Mouse (Mus musculus): ENCODE data around the gene Cradd.

Cradd gene

DNA sequence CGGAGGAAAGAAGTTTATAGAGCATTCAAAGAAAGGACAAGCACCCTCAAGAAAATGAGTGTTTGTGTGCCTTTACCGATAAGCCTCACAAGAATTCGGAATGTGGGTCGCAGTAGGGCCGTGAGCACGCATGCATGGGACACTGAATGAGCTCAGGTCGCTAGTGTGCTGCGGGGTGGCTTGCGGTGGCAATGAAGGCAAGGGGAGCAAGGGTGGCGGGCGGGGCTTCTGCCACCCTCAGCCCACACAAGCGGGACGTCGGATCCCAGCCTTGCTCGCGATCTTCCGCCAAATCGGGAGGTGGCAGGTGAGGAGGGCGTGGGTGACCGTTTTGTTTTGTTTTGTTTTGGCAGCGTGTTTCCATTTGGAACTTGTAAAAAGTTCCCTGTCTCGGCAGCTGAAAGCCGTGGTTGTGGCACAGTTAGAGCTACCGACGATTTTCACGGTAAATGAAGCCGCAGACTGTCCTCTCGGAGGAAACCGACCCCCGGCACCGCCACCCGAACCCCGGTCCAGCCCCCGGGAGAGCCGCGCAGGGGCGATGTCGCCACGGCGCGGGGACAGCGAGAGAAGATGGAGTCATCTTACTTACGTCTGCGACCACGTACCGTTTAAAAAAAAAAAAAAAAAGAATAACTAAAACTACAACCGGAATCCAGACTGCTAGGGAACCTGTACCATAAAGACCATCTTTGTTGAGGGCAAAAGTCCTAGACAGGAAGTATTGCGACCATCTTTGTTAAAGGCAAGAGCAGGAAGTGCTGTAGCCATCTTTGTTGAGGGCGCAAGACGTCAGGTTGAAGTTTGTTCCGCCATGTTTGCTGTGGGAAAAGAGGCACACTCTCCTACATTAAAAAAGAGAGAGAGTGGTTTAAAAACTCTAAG, at the start of gene Cradd:
Gene Cradd (minus strand): TSS at position 741 of the 885 bp plus-strand sequence.
- DNase-seq (ENCODE audit: low spot score in 2 of 2), result peak; percentile 62 to 84

DNA sequence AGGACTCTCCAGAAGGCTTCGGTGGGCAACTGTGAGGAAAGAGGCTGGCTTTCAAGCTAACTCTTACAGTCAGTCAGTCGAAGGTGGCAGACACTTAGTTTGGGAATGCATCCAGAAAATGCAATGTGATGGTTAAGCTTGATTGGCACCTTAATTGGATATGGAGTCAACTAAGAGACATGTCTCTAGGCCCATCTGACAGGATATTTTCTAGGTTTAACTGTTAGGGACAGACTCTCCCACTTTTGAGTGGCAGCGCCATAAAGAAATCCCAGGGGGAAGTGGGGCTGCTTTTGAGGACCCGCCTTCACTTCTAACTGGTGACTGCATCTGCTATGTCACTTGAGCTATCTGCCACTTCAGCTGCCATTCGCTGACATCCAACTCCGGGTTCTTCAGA, 49.4 kb upstream of the Cradd start:
- DNase-seq (ENCODE audit: low spot score in 2 of 2), result no peak

DNA sequence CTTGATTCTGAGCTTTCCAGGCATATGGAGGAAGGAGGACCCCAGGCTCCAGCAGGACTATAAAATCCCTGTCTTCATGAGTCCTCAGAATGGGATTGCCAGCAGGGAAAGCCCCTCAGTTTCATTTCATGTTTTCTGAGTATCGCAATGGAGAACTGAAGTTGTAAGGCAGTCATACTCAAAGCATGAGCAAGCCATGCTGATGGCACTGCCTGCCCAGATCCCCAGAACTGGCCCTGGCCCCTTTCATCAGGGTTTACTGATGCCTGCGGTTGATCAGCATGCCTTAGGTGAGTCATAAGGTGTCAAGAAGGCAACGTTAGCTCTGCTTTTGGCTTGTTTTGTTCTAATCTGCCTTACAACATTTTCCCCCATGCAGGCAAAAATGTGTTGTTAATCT, 48.0 kb upstream of the Cradd start:
- no peak for DNase-seq (ENCODE audit: low spot score in 2 of 2)

DNA sequence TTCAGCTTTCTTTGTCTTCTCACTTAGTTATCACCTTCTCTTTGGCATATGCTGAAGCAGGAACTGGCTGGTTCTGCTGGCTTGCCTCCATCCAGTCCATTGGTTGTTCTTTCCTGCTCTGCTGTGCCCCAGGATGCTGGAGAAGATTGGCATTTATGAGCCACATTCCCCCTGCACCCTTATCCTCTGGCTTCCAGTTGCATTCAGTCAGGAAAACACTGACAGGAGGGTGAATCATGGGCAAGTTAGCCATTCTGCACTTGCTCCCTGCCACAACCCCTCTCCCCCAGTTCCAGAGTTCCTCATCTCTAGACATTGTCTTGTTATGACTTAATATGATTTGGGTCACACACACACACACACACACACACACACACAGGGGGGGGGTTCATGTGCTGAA, 45.3 kb upstream of the Cradd start:
- DNase-seq (ENCODE audit: low spot score in 2 of 2), result no peak

DNA sequence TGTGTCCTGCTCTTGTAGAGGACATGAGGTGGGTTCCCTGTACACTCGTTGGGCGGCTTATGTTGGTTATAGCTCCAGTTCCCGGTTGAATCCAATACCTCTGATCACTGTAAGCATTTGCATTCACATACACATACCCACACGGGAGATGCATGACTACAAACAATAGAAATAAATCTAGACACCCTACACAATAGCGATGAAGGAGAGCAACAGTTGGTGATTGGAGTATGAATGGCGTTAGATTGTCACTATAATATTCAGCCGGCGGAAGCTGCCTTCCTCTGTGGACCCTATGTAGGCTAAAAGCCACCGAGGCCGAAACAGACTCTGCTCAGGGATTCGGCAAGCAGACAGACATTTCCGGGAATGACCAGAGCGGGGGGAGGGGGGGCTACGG, 44.2 kb upstream of the Cradd start:
- no peak for DNase-seq (ENCODE audit: low spot score in 2 of 2)

DNA sequence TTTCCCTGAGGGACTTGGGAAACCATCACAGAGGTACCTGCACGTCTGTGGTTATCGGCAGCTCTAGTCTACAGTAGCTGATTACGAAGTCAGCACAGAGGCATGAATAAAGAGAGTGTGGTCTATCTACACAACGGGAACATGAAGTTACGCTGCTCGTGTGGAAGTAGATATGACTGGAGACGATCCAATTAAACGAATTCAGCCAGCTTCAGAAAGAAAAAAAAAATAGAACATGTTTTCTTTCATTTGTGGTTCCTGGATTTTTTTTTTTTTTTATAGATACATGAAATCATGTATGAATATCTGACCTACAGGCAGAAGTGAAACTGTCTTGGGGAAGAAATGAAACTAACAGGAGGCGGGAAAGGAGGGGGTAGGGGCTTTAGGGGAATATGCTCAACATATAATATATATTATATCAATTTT, 43.7 kb upstream of the Cradd start:
- DNase-seq (ENCODE audit: low spot score in 2 of 2), result no peak

DNA sequence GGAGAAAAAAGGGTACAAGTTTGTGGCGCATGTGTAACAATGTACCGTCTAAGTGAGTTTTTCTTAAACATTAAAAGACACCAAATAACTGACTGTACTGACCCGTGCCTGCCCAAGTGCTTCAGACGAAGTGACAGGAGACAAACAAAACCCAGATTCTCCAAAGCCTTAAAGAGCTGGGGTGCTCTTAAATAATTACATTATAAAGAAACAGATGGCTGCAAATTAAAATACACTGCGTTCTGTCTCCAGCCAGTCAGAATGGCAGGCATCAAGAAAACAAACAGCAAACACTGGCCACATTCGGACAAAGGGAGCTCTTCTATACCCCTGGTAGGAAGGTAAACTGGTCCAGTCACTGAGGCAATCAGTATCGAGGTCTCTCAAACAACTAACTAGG, 43.3 kb upstream of the Cradd start:
- DNase-seq (ENCODE audit: low spot score in 2 of 2), result no peak

DNA sequence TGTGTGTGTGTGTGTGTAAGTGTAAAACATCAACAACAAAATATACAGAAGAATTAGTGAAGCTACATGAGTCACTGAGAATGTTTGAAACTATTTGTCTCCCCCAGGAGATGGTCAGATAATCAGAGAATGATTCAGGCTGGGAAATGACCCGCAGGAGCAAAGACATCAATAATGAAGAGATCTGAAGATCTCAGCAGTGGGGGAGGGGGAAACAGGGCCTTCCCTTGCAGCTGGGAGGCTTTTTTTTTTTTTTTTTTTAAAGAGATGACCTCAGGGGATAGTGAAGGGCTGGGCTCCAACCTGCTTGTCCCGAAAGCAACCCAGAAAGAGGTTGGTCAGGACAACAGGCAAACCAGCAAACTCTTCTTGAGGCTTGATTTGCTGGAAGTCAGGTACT, 38.4 kb upstream of the Cradd start:
- DNase-seq (ENCODE audit: low spot score in 2 of 2), result no peak

DNA sequence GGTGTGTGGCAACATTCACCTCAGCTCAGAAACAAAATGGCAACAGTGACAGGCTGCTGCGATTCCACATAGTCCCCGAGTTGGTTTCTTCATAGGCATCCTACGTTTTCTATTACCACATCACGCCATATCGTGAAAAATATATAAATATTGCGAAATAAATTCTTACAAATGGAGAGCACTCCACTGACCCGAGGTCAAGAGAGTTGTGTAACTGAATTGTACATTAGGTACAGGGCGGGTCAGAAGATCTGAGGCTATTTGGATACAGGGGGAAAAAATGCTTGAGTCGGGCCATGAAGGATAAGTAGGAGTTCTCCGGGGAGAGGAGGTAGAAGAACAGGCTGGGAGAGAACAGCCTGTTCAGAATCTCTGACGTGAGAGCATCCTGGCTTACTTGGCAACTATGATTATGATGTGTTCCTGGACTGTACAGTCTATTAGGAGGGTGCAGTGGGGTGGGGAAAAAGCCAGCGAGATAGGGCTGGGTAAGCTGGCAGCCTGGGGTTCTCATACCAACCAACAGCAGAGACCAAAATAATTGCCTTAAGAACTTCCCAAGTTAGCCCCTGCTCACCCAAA, 37.4 kb upstream of the Cradd start:
- DNase-seq (ENCODE audit: low spot score in 2 of 2), result no peak

DNA sequence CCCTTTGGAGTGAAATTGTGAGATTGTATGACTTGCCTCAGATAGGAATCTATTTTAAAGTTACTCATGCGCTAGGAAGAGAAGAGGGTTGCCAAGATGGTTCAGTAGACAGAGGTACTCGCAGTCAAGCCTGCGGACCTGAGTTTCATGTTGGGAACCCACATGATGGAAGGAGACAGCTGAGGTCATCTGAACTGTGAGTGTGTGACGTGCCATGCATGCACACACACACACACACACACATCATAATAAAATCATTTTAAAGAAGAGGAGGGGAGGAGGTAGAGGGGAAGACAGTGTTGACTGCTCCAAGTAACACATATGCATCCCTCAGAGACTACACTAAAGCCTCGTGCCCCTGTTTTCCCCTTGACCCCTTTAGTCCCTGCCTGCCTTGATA, 36.1 kb upstream of the Cradd start:
- no peak for DNase-seq (ENCODE audit: low spot score in 2 of 2)

DNA sequence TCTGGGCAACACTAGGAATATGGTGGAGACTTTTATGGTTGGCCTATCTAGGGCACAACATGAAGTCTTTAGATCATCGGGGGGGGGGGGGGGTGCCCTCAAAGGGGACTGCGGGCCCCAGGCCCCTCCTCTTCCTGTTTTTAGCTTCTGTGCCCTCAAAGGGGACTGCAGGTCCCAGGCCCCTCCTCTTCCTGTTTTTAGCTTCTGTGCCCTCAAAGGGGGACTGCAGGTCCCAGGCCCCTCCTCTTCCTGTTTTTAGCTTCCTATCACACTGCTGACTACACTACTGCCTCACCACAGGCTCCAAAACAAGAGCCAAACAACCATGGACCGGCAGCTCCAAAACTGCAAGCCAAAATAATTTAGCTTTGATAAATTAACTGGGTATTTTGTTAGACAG, 33.8 kb upstream of the Cradd start:
- no peak for DNase-seq (ENCODE audit: low spot score in 2 of 2)

DNA sequence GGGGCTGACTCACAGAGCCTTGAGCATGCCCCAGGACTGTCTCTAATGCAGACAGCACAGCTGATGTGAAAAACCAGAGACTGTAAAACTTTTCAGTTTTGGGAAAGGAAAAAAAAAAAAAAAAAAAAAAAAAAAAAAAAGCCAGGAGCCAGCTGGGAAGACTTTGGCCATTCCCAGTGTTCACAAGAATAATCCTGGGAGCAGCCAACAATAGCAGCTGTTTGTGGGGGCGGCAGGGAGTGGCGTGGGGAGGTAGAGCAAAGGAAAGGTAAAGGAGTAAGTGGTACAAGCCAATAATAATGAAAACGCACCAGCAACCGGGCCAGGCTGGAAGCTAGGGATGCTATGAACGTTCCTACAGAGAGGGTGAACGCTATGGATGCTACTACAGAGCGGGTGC, 32.8 kb upstream of the Cradd start:
- no peak for DNase-seq (ENCODE audit: low spot score in 2 of 2)

DNA sequence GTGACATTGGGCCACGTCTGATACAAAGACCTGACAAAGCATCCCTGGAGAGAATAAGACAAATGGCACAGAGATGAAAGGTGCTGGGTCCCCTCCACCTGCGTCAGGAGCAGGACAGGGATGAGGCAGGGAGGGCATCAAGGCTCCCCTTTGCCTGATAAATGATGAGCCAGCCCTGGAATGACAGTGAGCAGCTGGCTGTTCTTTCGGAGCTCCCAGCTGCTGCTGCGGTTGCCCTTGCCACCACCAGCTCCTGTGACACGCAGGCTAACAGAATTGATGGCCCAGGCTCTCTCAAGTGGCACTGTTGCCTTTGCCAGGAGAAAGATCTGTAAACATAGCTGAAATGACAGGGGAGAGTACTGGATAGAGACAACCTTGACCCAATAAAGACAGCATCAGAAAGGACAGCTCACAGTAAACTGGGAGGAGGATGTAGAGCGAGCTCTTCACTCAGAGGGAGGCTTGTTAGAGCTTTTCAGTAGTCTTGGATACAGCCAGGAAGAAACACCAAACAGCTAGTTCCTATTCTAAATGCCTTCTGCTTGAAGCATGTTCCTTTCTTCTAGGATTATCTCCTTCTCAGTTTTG, 31.8 kb upstream of the Cradd start:
- DNase-seq (ENCODE audit: low spot score in 2 of 2), result no peak

DNA sequence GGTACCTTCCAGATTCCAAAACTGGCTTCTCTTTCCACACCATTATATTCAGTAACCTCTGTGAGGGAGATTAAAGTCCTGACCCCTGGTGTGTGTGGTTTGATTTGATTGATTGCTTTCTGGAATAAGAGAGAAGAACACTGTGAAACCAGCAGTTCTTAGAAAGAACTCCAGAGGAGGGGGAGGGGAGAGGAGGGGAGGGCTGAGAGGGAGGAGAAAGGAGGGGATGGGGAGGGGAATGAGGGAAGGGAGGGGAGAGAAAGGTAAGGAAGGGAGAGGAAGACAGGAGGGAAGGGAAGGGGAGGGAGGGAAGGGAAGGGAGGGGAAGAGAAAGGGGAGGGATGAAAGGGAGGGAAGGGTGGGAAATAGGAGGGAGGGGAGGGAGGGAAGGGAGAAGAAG, 30.7 kb upstream of the Cradd start:
- no peak for DNase-seq (ENCODE audit: low spot score in 2 of 2)

DNA sequence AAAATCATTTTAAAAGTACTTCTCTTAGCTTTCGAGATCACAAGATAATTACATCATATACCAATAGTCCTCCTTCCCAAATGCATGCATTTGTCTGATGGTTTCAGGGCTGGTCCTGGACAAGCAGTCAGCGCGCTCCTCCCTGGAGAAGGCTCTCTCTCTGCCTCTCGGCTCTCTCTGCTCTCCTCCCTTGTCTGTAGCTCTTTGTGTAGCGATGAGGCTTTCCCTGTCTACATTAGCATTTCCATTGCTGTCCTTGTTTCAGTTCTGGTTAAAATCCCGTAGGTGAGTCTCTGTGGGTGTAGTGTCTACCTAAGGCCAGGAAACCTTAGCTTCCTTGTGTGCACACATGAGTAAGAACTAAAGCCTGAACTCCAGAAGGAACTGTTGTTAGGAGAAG, 30.1 kb upstream of the Cradd start:
- no peak for DNase-seq (ENCODE audit: low spot score in 2 of 2)

DNA sequence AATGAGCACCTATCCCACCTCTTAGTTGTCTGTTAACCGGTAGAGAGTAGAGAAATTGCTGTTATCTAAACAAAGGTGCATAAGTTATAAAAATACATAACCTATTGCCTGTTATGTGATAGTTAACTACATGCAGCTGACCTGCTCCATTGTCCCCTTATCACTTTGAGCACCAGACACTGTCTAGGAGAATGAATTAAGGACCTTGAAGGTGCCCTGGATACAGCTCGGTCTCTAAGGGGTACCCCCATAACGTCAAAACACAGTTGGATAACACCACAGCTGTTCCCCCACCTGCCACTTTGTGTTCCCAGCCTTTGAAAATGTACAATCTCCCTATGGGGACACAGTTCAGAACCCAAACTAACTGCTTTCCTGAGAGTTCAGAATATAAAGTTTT, 24.5 kb upstream of the Cradd start:
- DNase-seq (ENCODE audit: low spot score in 2 of 2), result no peak

DNA sequence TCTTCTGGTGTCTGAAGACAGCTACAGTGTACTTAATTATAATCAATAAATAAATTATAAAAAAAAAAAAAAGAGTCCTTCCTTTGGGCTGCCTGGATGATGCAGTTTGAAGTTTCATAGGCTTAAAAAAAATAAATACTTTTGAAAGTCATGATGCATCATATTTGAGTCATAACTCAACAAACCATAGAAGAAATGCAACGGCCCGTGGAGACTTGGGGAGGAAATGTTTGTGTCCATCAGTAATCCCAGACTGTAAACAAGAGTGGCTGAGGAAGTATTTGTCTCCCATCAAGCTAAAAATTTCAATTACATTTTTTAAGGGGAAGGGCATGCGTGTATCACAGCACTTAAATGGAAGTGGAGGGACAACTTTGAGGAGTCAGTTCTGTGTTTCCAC, 23.8 kb upstream of the Cradd start:
- DNase-seq (ENCODE audit: low spot score in 2 of 2), result no peak

DNA sequence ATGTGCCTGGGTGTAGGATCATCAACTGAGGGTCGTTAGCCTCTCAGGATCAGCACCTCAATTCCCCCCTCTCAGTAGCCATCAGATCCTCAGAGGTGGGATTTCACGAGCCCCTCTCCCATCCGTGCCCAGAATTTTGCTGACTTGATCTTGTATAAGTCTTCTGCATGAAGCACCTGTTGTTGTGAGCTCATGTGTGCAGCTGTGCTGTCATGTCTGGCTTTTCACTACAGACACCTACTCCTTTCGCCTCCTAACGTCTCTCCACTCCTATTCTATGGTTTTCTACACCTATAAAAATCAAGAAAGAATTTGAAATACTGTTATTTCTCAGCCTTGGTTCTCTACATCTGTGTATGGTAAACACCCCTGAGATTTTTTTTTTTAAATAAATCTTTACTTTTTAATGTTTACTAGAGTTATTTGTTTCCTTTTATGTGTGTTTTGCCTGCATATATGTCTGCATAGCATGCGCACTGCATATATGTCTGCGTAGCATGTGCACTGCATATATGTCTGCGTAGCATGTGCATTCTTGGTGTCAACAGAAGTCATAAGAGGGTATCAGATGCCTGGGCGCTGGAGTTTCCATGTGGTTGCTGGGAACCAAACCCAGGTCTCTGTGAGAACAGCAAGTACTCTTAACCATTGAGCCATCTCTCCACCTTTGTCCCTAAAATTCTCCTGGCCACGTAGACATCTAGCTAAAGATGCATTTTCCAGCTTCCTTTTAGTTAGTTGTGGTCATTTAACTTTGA, 19.1 kb upstream of the Cradd start:
- no peak for DNase-seq (ENCODE audit: low spot score in 2 of 2)

DNA sequence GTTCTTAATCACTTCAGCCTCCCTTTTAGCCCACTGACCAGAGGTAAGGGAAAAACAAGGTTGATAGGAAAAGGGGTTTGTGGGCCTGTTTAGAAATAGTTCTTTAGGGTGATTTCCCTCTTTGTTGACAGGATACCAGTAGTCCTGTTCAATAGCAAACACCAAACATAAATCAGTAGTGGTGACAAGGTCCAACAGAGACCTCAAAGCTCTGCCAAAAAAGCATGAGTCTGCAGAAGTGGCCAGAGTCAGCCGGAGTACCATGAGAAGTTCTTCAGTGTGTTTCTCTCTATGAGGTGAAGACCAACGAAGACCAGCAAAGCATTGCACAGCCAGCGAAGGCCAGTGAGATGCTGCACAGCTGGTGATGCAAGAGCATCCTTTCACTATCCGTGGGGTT, 16.7 kb upstream of the Cradd start:
- DNase-seq (ENCODE audit: low spot score in 2 of 2), result no peak

DNA sequence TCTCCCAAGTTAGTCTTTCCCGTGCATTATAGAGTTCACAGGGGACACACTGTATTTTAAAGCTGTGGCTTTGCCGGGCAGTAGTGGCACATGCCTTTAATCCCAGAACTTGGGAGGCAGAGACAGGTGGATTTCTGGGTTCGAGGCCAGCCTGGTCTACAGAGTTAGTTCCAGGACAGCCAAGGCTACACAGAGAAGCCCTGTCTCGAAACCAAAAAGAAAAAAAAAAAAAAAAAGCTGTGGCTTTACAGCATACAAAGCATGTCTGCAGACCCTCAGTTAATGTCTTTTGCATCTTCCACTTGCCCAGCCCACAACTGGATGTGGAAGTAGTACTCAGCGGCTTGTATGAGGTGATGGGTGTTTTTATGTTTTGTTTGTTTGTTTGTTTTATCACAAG, 13.7 kb upstream of the Cradd start:
- DNase-seq (ENCODE audit: low spot score in 2 of 2), result no peak

DNA sequence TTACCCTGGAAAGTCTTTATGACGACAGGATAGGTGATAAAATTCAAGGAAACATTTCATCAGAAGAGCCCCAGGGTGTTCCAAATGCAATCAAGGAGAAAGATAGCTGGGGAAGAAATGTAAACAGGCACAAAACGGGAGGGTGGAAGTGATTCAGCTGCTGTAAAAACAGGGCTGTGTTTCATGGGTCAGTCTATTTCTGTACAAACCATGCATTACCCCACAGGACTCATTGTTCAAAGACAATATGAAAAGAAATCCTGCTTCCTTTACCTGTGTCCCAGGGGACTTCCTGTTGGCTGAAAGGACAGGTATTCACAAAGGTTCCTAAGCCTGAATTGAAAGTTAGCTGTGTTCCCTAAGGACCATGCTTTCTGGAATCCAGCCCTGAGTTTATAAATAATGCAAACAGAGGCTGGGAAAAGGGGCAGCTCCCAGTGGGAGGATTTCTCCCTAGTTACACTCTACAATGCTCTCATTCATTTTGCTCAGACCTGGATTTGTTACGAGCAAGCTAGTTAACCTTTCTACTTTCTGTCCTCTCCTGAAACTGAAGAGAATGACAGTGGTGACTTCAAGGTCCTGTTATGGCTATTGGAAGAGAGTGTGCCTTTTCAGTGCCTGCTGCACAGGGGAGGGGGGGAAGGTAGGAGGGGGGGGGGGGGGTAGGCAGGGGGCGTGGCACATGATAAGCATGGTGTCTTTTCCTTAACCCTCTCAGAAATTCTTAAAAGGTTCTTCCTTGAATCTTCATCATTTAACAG, 13.0 kb upstream of the Cradd start:
- DNase-seq (ENCODE audit: low spot score in 2 of 2), result no peak

DNA sequence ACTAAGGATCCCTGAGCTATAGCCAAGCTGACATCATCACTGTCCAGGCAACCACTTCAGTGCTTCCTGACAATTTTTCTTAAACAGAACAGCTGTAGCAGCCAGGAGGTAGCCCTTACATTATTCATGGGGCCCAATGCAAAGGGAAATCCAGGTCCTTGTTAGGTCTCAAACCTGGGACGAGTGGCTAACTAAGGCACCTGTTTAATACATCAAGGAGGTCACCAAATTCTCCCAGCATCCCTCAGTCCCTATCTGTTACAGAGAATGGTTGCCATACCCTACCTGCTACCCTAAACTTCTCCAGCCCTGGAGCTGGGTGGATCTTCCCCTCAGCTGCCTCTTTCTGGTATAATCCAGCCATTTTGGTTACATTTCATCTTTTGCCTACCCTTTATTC, 10.9 kb upstream of the Cradd start:
- no peak for DNase-seq (ENCODE audit: low spot score in 2 of 2)

Data from cerebellum, postnatal 4 days (tissue).